Mouse (Mus musculus): ENCODE data around the gene Uggt1.

DNA sequence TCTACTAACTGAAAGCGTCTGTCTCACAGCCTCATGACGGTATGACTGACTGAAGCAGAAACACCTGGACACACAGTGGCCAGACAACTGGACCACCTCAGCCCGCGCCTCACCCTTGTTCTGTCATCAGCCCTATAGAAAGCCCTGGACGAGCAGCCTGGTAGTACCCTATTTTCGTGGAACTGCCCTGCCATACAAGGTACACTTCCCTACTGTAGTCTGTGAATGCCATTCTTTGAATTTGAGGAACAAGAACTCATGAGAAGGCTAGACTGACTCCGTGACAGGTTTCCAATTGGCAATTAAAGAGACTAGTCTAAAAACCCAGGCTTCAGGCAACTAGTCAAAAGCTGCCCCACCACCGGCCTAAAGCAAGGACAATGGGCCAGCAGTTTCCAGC, 123.3 kb downstream of the Uggt1 start:
- TF ChIP-seq CTCF (IDR thresholded peaks at IDR 0.05; ENCODE audit: low read depth, low read length) (no peak), POLR2A (IDR thresholded peaks at IDR 0.05; ENCODE audit: insufficient read depth, low read length) (no peak)
